Mouse (Mus musculus) brain, embryonic 14.5 days (tissue): Measurements from ENCODE around the gene Cdpf1.

Source experiments
- CTCF ChIP-seq: fragments of 200-500 bp; IDR thresholded peaks from 2 replicates; pipeline ENCODE4 v1.5.1; 2012; ENCODE audit warnings: inconsistent platforms, mild to moderate bottlenecking, moderate library complexity, borderline replicate concordance; ENCODE audit not compliant: insufficient read depth, insufficient read length; ENCODE audit errors: extremely low read depth
- POLR2A ChIP-seq: fragments of 200-500 bp; IDR thresholded peaks from 2 replicates; pipeline ENCODE4 v1.6.1; 2012; ENCODE audit warnings: mild to moderate bottlenecking, inconsistent platforms, borderline replicate concordance; ENCODE audit not compliant: poor library complexity, insufficient read depth, insufficient read length, severe bottlenecking; ENCODE audit errors: extremely low read depth

DNA sequence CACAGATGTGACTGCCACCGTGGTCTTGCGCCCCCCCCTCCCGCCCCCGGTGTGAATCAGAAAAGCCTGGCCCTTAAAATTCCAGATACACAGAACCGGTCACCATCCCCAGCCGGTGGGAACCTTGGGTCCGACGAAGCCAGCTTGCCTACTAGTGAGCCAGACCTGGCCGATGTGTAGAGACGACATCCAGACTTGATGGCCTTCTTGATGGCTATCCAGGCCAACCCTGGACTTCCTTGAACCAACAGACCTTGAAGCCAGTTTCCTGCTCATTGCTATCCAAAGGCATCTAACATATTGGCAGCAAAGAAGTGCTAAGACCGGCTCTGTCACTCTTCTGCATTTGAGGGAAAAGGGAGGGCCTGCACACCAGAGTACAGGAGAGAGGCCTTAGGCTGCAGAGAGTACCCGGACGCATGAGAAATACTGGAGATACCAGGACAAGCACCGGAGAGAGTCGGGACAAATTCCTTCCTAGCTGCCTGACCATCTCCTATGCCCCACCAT, 47.5 kb upstream of the Cdpf1 start:
- TF ChIP-seq POLR2A (no peak), CTCF (0 out of 2 replicates have a peak, but pooled peaks have one; percentile 3)
